Mouse (Mus musculus) kidney, postnatal 4 days (tissue): ENCODE data around the gene Olfr1032.
"Not testable (repeated sequence)": the region's sequence is repeated elsewhere in the genome, so short reads cannot be mapped to it uniquely, and the experiment has no call there.

Experiments used
- DNase-seq, 2 experiments: peaks; one replicate each; pipeline ENCODE4 v3.0.0; 2021; ENCODE audit warnings: mixed read lengths in 2 of 2

Olfr1032 gene

DNA sequence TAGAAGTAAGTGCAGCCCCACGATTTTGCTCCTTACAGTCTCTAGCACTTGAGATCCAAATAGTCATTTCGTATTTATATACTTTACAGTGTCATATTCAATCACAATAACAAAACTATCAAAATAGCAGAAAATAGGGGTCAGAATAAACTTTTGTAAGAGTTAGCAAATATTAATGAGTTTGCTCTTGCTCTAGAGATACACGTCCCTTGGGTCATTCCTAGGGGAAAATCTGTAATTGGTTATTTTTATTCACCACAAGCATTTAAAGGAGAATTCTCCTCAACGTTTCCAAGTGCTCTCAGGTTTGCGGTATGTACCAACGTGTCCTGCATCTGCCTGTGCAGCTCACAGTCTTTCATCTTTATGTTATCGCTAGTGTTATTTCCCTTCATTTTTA lies at the start of gene Olfr1032:
Olfr1032 (plus strand) TSS at position 301 of the 400 bp plus-strand sequence.
- no peak for DNase-seq

- DNase-seq, result no peak
Measured at GRCm38 (mm10) chr2:85973595-85973994, 31.7 kb upstream of the Olfr1032 start, which contains the start of gene Olfr1029. Gene Olfr1029, plus strand, starts transcription at chr2:85973895.

DNA sequence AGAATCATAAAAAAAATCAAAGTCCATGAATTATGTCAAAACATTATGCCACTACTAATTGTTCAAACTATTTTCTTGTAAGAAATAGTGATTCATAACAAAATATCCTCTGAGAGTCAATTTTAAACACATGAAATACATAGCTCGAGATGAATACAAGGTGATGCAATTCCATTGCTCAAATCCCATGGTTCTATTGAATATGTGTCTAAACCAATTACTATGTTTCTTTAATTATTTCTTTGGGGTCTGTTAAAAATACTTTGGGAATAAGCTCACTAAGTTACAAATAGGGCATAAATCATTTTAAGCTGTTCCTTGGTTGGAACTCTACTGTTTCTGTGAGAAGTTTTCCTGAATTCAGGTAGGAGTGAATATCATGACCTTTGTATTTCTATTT lies 26.4 kb upstream of the Olfr1032 start, which contains the start of gene Olfr1030:
Olfr1030 (plus strand) TSS at position 301 of the 400 bp plus-strand sequence.
- DNase-seq, result no peak

DNA sequence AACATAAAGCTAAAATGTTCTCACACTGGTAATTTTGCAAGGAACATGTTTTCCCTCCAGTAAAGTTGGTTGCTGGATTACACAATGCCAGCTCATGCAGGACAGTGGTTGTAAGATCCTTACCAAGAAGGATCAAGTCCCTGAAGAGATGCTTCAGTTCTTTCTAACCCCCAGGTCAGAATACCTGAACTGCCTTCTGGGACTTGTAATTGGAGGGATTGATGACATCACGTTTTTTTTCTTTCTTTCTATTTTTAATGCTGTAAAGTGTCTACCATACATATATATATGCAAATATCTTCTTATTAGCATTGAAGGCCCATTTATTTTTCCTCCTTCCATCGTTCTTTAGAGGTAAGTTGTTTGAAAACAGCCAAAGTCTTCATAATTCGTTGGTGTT lies 15.3 kb upstream of the Olfr1032 start, which contains the start of gene Olfr1031:
Olfr1031 (plus strand) TSS at position 301 of the 400 bp plus-strand sequence.
- no peak for DNase-seq

- peak; percentile 8 to 46 for DNase-seq
Measured at GRCm38 (mm10) chr2:86020406-86020805, 15.1 kb downstream of the Olfr1032 start, which contains the start of gene Olfr1033. Gene Olfr1033, plus strand, starts transcription at chr2:86020633.

- not testable (repeated sequence) for DNase-seq
Measured at GRCm38 (mm10) chr2:86021518-86021917, 16.2 kb downstream of the Olfr1032 start.

GRCm38 (mm10) chr2:86045561-86045960 lies 40.2 kb downstream of the Olfr1032 start, which contains the start of gene Olfr1034:
Gene Olfr1034, plus strand, starts transcription at chr2:86045861.
- DNase-seq, result no peak

GRCm38 (mm10) chr2:86050777-86051176 lies 45.4 kb downstream of the Olfr1032 start:
- DNase-seq, result not testable (repeated sequence)
